Mouse (Mus musculus): ENCODE measurements around the gene Il12rb1.

DNA sequence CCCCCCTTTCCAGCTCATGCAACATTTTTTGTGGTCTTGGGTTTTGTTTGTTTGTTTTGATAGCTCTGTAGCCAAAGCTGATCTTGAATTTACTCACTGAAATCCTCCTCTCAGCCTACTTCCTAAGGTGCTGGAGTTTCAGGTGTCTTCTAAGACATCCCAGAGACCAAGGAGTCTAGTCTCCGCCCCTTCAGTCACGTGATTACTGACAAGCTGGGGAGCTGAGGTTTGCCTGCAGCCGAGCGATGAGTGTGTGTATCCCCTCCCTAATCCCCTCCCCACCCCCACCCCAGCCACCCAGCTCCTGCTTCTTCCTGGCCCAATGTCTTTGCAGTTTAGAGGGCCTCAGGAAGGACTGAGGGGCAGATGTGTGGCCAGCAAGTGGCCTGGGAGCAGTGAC is 49.3 kb downstream of the Il12rb1 start:
- TF ChIP-seq POLR2A (IDR thresholded peaks at IDR 0.05; ENCODE audit: insufficient read depth, low read depth, low read length) (no peak), CTCF (IDR thresholded peaks at IDR 0.05) (no peak)
